Mouse (Mus musculus) stomach, postnatal 0 days (tissue): ENCODE measurements around the gene Mcfd2.

ENCODE experiments used
- CTCF ChIP-seq: IDR thresholded peaks from 2 replicates; pipeline ENCODE4 v1.5.1; 2016; ENCODE audit warnings: antibody characterized with exemption, low read depth, mild to moderate bottlenecking, moderate library complexity
- EP300 ChIP-seq: optimal IDR thresholded peaks from 2 replicates; pipeline ENCODE3; 2016; ENCODE audit warnings: antibody characterized with exemption

GRCm38 (mm10) chr17:87235019-87235418 is 30.7 kb downstream of the Mcfd2 start:
- TF ChIP-seq CTCF (no peak), EP300 (no peak)
